In the genomic region with DNA sequence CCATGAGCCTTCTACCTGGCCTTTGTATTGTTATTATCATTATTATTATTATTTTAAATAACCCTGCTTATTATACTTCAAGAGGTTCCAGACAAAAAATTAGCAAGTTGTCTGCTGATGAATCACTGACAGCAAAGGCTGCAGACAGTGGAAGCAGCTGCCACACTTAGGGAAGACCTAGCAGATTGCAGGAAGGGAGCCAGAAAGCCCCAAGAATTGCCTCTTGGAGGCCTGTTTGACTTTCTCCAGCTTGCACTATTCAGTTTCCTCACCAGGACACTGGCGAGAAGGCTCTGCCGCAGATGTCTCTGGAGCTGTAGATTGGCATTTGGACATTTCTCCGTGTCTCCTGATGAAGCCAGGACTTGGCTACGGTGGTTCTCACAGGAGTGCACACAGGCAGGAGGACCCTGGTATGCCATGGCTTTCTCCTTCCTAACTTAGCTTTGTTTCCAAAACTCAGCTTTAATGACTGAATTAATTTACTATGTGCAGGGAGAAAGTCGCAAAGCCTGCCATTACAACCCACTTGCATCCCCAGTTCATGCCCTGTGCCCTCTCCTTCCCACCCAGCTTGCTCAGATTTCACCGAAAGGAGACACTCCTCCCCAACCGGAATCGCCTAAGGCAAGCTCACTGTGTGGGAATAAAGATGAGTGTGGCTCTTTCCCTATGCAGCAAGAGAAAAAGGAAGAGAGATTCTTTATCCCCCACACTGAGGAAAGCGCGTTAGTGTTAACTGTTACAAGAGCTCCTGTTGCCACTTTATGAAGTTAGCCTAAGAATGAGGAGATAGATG, we compare ENCODE assay signal across 10 mouse cellular contexts.
A peak's percentile ranks its signal among the peaks of the same experiment; 100 is the strongest.
DNase-seq lines count a peak whose midpoint lies in the region; ATAC-seq and TF ChIP-seq lines count a peak whose summit lies in the region.
"Had no signal": no experiment of that assay in that cellular context is flagged by ENCODE, and none has a peak within 500 bp of the region (broad histone marks: within the 10 kb centered on the region; RNA-seq: fewer than 3 reads in every experiment).

No protein-coding gene starts in this region.

- no peak overlapping the region for H3K4me2 ChIP-seq in intestine, postnatal 0 days (replicated peaks; ENCODE audit: low read depth)
- no peak overlapping the region for H3K4me2 ChIP-seq in intestine, embryonic 15.5 days (replicated peaks)
- H3K4me2 ChIP-seq: hindbrain, embryonic 15.5 days; lung, embryonic 15.5 days had no signal

- TF ChIP-seq CTCF in intestine, postnatal 0 days (IDR thresholded peaks at IDR 0.05; ENCODE audit: low read depth) = 0 out of 2 replicates have a peak, but pooled peaks have one; percentile 3

- no peaks in the 10 kb centered on the region for H3K4me1 ChIP-seq in intestine, postnatal 0 days (replicated peaks; ENCODE audit: control insufficient read depth, insufficient read depth, low read length)
- no peaks in the 10 kb centered on the region for H3K4me1 ChIP-seq in intestine, embryonic 15.5 days (replicated peaks)
- H3K4me1 ChIP-seq: lung, embryonic 15.5 days had no signal

- WGBS in intestine, postnatal 0 days = 75% methylated on average over 10 of the region's 10 CpGs
- WGBS in intestine, embryonic 15.5 days = 65% methylated on average over 10 of the region's 10 CpGs

- no peak overlapping the region for H3K27ac ChIP-seq in intestine, postnatal 0 days (ENCODE audit: low read depth, low read length)
- H3K27ac ChIP-seq in intestine, embryonic 15.5 days = no peak overlapping the region

- H3K27me3 ChIP-seq in intestine, postnatal 0 days (replicated peaks; ENCODE audit: control insufficient read depth, insufficient read depth, low read length) = no peaks in the 10 kb centered on the region
- no peaks in the 10 kb centered on the region for H3K27me3 ChIP-seq in intestine, embryonic 15.5 days (replicated peaks)
- H3K27me3 ChIP-seq: hindbrain, embryonic 15.5 days; lung, embryonic 15.5 days had no signal

- peak; percentile 35 for DNase-seq in MN1 (ENCODE audit: low spot score)
- peak; percentile 9 for DNase-seq in embryo, embryonic 9.5 days (ENCODE audit: extremely low spot score)
- peak; percentile 38 for DNase-seq in kidney, postnatal 10 days
- DNase-seq in yolk sac, embryonic 10.5 days (ENCODE audit: low spot score) = no peak
- DNase-seq in liver = no peak
- no peak for DNase-seq in thymus, postnatal 4 days

- no peak overlapping the region for H3K9ac ChIP-seq in intestine, postnatal 0 days (ENCODE audit: low read depth, low read length)
- H3K9ac ChIP-seq in intestine, embryonic 15.5 days = no peak overlapping the region
- H3K9ac ChIP-seq: hindbrain, embryonic 15.5 days; lung, embryonic 15.5 days had no signal

- ATAC-seq in intestine, postnatal 0 days = no peak
- ATAC-seq in intestine, embryonic 15.5 days = no peak

- no peaks in the 10 kb centered on the region for H3K36me3 ChIP-seq in intestine, postnatal 0 days (ENCODE audit: control insufficient read depth, insufficient read depth)
- H3K36me3 ChIP-seq in intestine, embryonic 15.5 days = no peaks in the 10 kb centered on the region
- H3K36me3 ChIP-seq: hindbrain, embryonic 15.5 days; lung, embryonic 15.5 days had no signal

- no peaks in the 10 kb centered on the region for H3K9me3 ChIP-seq in intestine, postnatal 0 days (ENCODE audit: control insufficient read depth)
- H3K9me3 ChIP-seq in intestine, embryonic 15.5 days = no peaks in the 10 kb centered on the region
- H3K9me3 ChIP-seq: hindbrain, embryonic 15.5 days; lung, embryonic 15.5 days had no signal

- no peak overlapping the region for H3K4me3 ChIP-seq in intestine, postnatal 0 days (ENCODE audit: low read depth, low read length)
- H3K4me3 ChIP-seq in intestine, embryonic 15.5 days (replicated peaks) = no peak overlapping the region
- H3K4me3 ChIP-seq: hindbrain, embryonic 15.5 days; lung, embryonic 15.5 days had no signal

Comparison
In these comparisons a context has a peak if more than half of its experiments do, and no peak if none do; other contexts are left out.
1. DNase-seq: peak in MN1 (single experiment), embryo, embryonic 9.5 days (single experiment) and kidney, postnatal 10 days (single experiment); none in yolk sac, embryonic 10.5 days (single experiment), liver (single experiment) and thymus, postnatal 4 days (single experiment).